Mouse (Mus musculus) liver, embryonic 14.5 days (tissue): ENCODE results near the gene Spop. TPM values are rescaled to one million over a fixed set of nuclear protein-coding genes. Genes with fewer than 3 reads are reported as not detected.

Experiments
- ATAC-seq: fragments of 200-750 bp; cut with Nextera tagmentation; 2 replicates; pipeline ENCODE4 v1.8.0; 2017; ENCODE audit warnings: moderate number of reproducible peaks, mild to moderate bottlenecking, moderate library complexity; ENCODE audit not compliant: insufficient read depth
- DNase-seq, 3 experiments: peaks; one replicate each; pipeline ENCODE4 v3.0.0-alpha.2; 2012 to 2013; ENCODE audit warnings: low read depth in 3 of 3, low spot score in 3 of 3
- H3K27ac ChIP-seq: fragments of 300-500 bp; sonication (generic); 2 replicates; pipeline ENCODE4 v1.5.1; 2014; ENCODE audit warnings: moderate library complexity, mild to moderate bottlenecking, control low read depth, inconsistent platforms
- H3K27me3 ChIP-seq: fragments of 300-500 bp; sonication (generic); 2 replicates; pipeline ENCODE4 v1.6.1; 2014; ENCODE audit warnings: mild to moderate bottlenecking, low read length, moderate library complexity; ENCODE audit not compliant: control insufficient read depth, insufficient read depth
- H3K36me3 ChIP-seq: fragments of 300-500 bp; sonication (generic); replicated peaks from 2 replicates; pipeline ENCODE4 v1.6.1; 2014; ENCODE audit warnings: low read depth; ENCODE audit not compliant: control insufficient read depth, insufficient read depth
- H3K4me1 ChIP-seq, 2 experiments: fragments of 200-500 bp in 1 of 2; fragments of 300-500 bp in 1 of 2; sonication (generic) in 1 of 2; replicated peaks; 2 replicates each; pipeline ENCODE4 v1.6.1; 2012 to 2014; ENCODE audit warnings: antibody characterized with exemption in 1 of 2, inconsistent platforms in 1 of 2, low read length in 1 of 2; ENCODE audit not compliant: control insufficient read depth in 2 of 2, insufficient read depth in 2 of 2
- H3K4me2 ChIP-seq: fragments of 300-500 bp; sonication (generic); 2 replicates; pipeline ENCODE4 v1.6.1; 2014; ENCODE audit warnings: low read depth, mild to moderate bottlenecking, control low read depth, moderate library complexity
- H3K4me3 ChIP-seq, 2 experiments: fragments of 200-500 bp in 1 of 2; fragments of 300-500 bp in 1 of 2; sonication (generic) in 1 of 2; 2 replicates each; pipeline ENCODE4 v1.5.1; 2012 to 2014; ENCODE audit warnings: low read depth in 2 of 2, low read length in 2 of 2, mild to moderate bottlenecking in 2 of 2, control low read depth in 1 of 2, inconsistent platforms in 1 of 2, moderate library complexity in 1 of 2; ENCODE audit not compliant: insufficient read depth in 1 of 2
- H3K9ac ChIP-seq: fragments of 300-500 bp; sonication (generic); replicated peaks from 2 replicates; pipeline ENCODE4 v1.6.1; 2014; ENCODE audit warnings: mild to moderate bottlenecking, control low read depth, moderate library complexity
- H3K9me3 ChIP-seq: fragments of 300-500 bp; sonication (generic); 2 replicates; pipeline ENCODE4 v1.6.1; 2016; ENCODE audit warnings: low read length, mixed read lengths; ENCODE audit not compliant: control insufficient read depth
- CTCF ChIP-seq: IDR thresholded peaks from 2 replicates; pipeline ENCODE4 v1.5.1; 2016; ENCODE audit warnings: antibody characterized with exemption, low read depth, control low read depth
- EP300 ChIP-seq: IDR thresholded peaks from 2 replicates; pipeline ENCODE4 v1.6.1; 2016; ENCODE audit warnings: antibody characterized with exemption, low read depth
- WGBS: fragments of 180-500 bp; shearing (Covaris S2); extraction: QIAGEN DNeasy Blood & Tissue Kit; methylation state at CpG from one replicate; pipeline ENCODE4 v1.1.7; 2014; ENCODE audit not compliant: insufficient replicate concordance; 5-methylcytosine and 5-hydroxymethylcytosine counted together
- polyA plus RNA-seq, 2 experiments: library from polyadenylated mRNA; depleted of rRNA in 1 of 2; stranded (reverse) in 1 of 2; unstranded in 1 of 2; fragments of >200 nt; fragmentation: Nextera tagmentation in 1 of 2; extraction: Ambion mirVana in 1 of 2; gene quantifications; 2 replicates each; pipeline versions ENCODE4 v1.2.1 to v1.2.3; 2012 to 2014

Gene Spop
- polyA plus RNA-seq, 2 experiments, result 22.0 to 31.8 TPM

GRCm38 (mm10) chr11:95462168-95462567, 48.3 kb downstream of the Spop start:
- 86% methylated on average over 3 of the region's 3 CpGs for WGBS
- no peak for ATAC-seq

DNA sequence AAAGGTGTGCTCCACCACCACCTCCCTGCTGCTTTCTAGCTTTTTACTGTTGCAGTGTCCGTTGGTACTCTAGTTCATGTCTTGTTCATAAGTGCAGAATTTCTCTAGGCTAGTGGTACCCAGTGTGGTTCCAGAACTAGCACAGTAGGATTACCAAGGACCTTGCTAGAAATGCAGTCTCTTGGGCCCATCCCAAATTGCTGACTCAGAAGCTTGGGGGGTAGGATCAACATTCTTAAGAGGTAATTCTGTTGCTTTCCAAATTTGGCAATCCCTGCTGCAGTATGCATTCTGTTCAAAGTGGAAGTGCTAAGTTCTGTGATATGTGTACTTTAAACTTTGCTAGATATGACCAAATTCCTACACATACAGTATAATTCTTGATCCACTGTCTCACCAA, 53.9 kb downstream of the Spop start:
- no peak for DNase-seq
- WGBS, result 74% methylated on average over 1 of the region's 1 CpGs

More at GRCm38 (mm10) chr11:95462168-95462567, 48.3 kb downstream of the Spop start:
- H3K27me3 ChIP-seq, result no peaks in the 10 kb centered on the region
- no peak overlapping the region for H3K4me2 ChIP-seq
- no peaks in the 10 kb centered on the region for H3K9me3 ChIP-seq
- DNase-seq, result no peak
- H3K9ac ChIP-seq, result no peak overlapping the region
- H3K4me3 ChIP-seq, result no peak overlapping the region
- H3K4me1 ChIP-seq, result no peaks in the 10 kb centered on the region; a peak in 1 of 4 replicates
- no peak overlapping the region for H3K27ac ChIP-seq
- H3K36me3 ChIP-seq, result no peaks in the 10 kb centered on the region; the same call in 1 of the 2 replicates
- TF ChIP-seq EP300 (no peak), CTCF (no peak)

DNA sequence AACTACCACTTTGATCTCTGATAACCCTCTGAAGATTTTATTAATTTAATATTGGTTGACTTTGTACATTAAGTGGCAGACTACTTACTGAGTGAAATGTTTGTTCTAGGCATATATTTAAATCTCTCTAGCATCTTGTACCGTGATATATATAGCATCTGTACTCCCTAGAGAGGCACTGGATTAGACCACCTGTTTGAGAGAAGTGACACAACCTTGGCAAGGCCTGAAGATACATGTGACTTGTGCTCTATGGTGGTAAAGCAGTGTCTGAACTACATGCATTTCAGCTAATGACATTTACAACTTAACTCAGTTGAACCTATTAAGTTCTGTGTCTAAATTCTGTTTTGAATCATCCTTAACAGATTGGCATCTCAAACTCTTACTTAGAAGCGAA, 59.1 kb downstream of the Spop start:
- Histone ChIP-seq H3K9me3 (no peaks in the 10 kb centered on the region), H3K9ac (no peak overlapping the region), H3K4me2 (no peak overlapping the region), H3K4me3 (no peak overlapping the region), H3K4me1 (no peaks in the 10 kb centered on the region), H3K27me3 (no peaks in the 10 kb centered on the region), H3K36me3 (peaks cover 17% of the 10 kb centered on the region), H3K27ac (no peak overlapping the region)
- WGBS, result 89% methylated on average over 2 of the region's 2 CpGs
- DNase-seq (no peak), ATAC-seq (no peak)
- TF ChIP-seq CTCF (no peak), EP300 (no peak)

More for the DNA sequence above, 53.9 kb downstream of the Spop start:
- peaks cover 8% of the 10 kb centered on the region for H3K36me3 ChIP-seq
- H3K4me2 ChIP-seq, result no peak overlapping the region
- no peaks in the 10 kb centered on the region for H3K4me1 ChIP-seq
- no peak for ATAC-seq
- no peak overlapping the region for H3K9ac ChIP-seq
- H3K4me3 ChIP-seq, result no peak overlapping the region
- TF ChIP-seq CTCF (no peak), EP300 (no peak)
- H3K9me3 ChIP-seq, result no peaks in the 10 kb centered on the region
- no peak overlapping the region for H3K27ac ChIP-seq
- H3K27me3 ChIP-seq, result no peaks in the 10 kb centered on the region

GRCm38 (mm10) chr11:95473456-95473855, 59.6 kb downstream of the Spop start:
- no peak overlapping the region for H3K4me3 ChIP-seq
- H3K4me2 ChIP-seq, result no peak overlapping the region
- no peaks in the 10 kb centered on the region for H3K9me3 ChIP-seq
- 73% methylated on average over 1 of the region's 1 CpGs for WGBS
- no peak overlapping the region for H3K27ac ChIP-seq
- no peaks in the 10 kb centered on the region for H3K27me3 ChIP-seq
- H3K36me3 ChIP-seq, result peaks cover 18% of the 10 kb centered on the region
- no peak for TF ChIP-seq EP300
- TF ChIP-seq CTCF, result no peak
- no peaks in the 10 kb centered on the region for H3K4me1 ChIP-seq
- ATAC-seq (no peak), DNase-seq (no peak)
- no peak overlapping the region for H3K9ac ChIP-seq

- WGBS, result 77% methylated on average over 7 of the region's 7 CpGs
- H3K36me3 ChIP-seq, result peaks cover 25% of the 10 kb centered on the region
Observed at GRCm38 (mm10) chr11:95476323-95476722, 62.4 kb downstream of the Spop start.

More at GRCm38 (mm10) chr11:95476323-95476722, 62.4 kb downstream of the Spop start:
- DNase-seq (no peak), ATAC-seq (no peak)
- Histone ChIP-seq H3K9me3 (no peaks in the 10 kb centered on the region), H3K4me2 (no peak overlapping the region), H3K27ac (no peak overlapping the region), H3K4me1 (no peaks in the 10 kb centered on the region), H3K27me3 (no peaks in the 10 kb centered on the region), H3K4me3 (no peak overlapping the region), H3K9ac (no peak overlapping the region)
- TF ChIP-seq EP300 (no peak), CTCF (no peak)
